20 mouse cellular contexts compared by ENCODE assay signal in the genomic region with DNA sequence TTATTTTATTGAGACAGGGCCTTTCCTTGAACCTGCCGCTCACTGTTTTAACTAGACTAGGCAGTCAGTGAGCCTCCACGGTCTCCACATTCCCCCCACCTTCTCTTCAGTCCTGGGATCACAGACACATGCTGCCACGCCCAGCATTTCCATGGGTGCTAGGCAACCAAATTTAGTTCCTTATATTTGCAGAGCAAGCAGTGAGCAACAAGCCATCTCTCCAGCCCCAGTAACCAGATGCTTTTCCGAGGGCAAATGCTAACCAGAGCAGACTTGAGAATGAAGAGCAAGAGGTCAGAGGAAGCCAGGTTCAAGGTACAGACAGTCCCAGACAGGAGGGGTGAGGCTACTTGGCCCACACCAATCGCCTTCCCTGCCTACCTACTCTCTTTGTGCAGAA. TPM values are rescaled to one million over a fixed set of nuclear protein-coding genes. Genes with fewer than 3 reads are reported as not detected.
DNase-seq lines count a peak whose midpoint lies in the region; ATAC-seq lines count a peak whose summit lies in the region.
"Had no signal": no experiment of that assay in that cellular context is flagged by ENCODE, and none has a peak within 500 bp of the region (broad histone marks: within the 10 kb centered on the region; RNA-seq: fewer than 3 reads in every experiment).

No protein-coding gene starts in this region.

- no peaks in the 10 kb centered on the region for H3K27me3 ChIP-seq in heart, embryonic 12.5 days (replicated peaks)
- H3K27me3 ChIP-seq in midbrain, embryonic 14.5 days (ENCODE audit: control insufficient read depth, insufficient read depth, low read length) = no peaks in the 10 kb centered on the region
- H3K27me3 ChIP-seq: embryonic facial prominence, embryonic 12.5 days; heart, embryonic 13.5 days; lung, embryonic 15.5 days had no signal

- H3K4me2 ChIP-seq in heart, embryonic 12.5 days = no peak overlapping the region
- H3K4me2 ChIP-seq in midbrain, embryonic 14.5 days (ENCODE audit: low read length) = no peak overlapping the region
- H3K4me2 ChIP-seq: embryonic facial prominence, embryonic 12.5 days; heart, embryonic 13.5 days; lung, embryonic 15.5 days had no signal

- H3K27ac ChIP-seq in heart, embryonic 12.5 days (ENCODE audit: poor library complexity, severe bottlenecking) = no peak overlapping the region
- H3K27ac ChIP-seq in midbrain, embryonic 14.5 days (replicated peaks; ENCODE audit: low read depth, low read length) = no peak overlapping the region
- H3K27ac ChIP-seq: embryonic facial prominence, embryonic 12.5 days; heart, embryonic 13.5 days; hindbrain, postnatal 0 days; lung, embryonic 15.5 days had no signal

- no peak for ATAC-seq in heart, embryonic 12.5 days (ENCODE audit: insufficient number of reproducible peaks, low FRiP score)
- ATAC-seq in midbrain, embryonic 14.5 days (ENCODE audit: low FRiP score, low TSS enrichment) = no peak
- ATAC-seq: hindbrain, postnatal 0 days had no signal

- WGBS in heart, embryonic 12.5 days = 73% methylated on average over 5 of the region's 5 CpGs
- 76% methylated on average over 5 of the region's 5 CpGs for WGBS in midbrain, embryonic 14.5 days

- 0 out of 2 replicates have a peak overlapping the region, but pooled peaks have one; percentile 36 for H3K9ac ChIP-seq in heart, embryonic 12.5 days
- H3K9ac ChIP-seq in midbrain, embryonic 14.5 days (replicated peaks; ENCODE audit: low read length) = no peak overlapping the region
- H3K9ac ChIP-seq: embryonic facial prominence, embryonic 12.5 days; heart, embryonic 13.5 days; lung, embryonic 15.5 days had no signal

- no peak overlapping the region for H3K4me3 ChIP-seq in heart, embryonic 12.5 days
- H3K4me3 ChIP-seq in midbrain, embryonic 14.5 days (replicated peaks; ENCODE audit: low read depth, low read length) = no peak overlapping the region
- H3K4me3 ChIP-seq: embryonic facial prominence, embryonic 12.5 days; heart, embryonic 13.5 days; lung, embryonic 15.5 days; megakaryocyte, embryonic 14.5 days had no signal

- no peaks in the 10 kb centered on the region for H3K9me3 ChIP-seq in heart, embryonic 12.5 days (replicated peaks)
- H3K9me3 ChIP-seq in midbrain, embryonic 14.5 days (ENCODE audit: control insufficient read depth, low read length) = no peaks in the 10 kb centered on the region
- H3K9me3 ChIP-seq: embryonic facial prominence, embryonic 12.5 days; lung, embryonic 15.5 days had no signal

- no peak for DNase-seq in heart, adult 18-20 months
- DNase-seq in MEL-GATA-1-ER (ENCODE audit: extremely low read depth, low read depth) (peak; percentile 32), ZHBTc4 (ENCODE audit: low read depth, low spot score) (peak; percentile 39)
- DNase-seq in kidney, postnatal 10 days = peak; percentile 27
- DNase-seq in midbrain, embryonic 14.5 days = no peak
- DNase-seq in spleen, adult 12 weeks (ENCODE audit: low spot score) = no peak
- DNase-seq in c-Kit-positive CD71-positive TER-119-positive erythroid progenitor cells, embryonic 14.5 days (ENCODE audit: low spot score) = no peak
- DNase-seq: adrenal gland, adult 8-10 months; cerebellum, adult 18-20 months; gastrocnemius, postnatal 14 days; heart, postnatal 36 days; left cerebral cortex, postnatal 4 days; right cerebral cortex, postnatal 14 days; thymus, postnatal 4 days had no signal

- H3K36me3 ChIP-seq in heart, embryonic 12.5 days = no peaks in the 10 kb centered on the region
- H3K36me3 ChIP-seq in midbrain, embryonic 14.5 days (ENCODE audit: control insufficient read depth, insufficient read depth, low read length) = no peaks in the 10 kb centered on the region
- H3K36me3 ChIP-seq: embryonic facial prominence, embryonic 12.5 days; heart, embryonic 13.5 days; lung, embryonic 15.5 days had no signal

- H3K4me1 ChIP-seq in heart, embryonic 12.5 days (replicated peaks) = no peaks in the 10 kb centered on the region
- H3K4me1 ChIP-seq in midbrain, embryonic 14.5 days (ENCODE audit: control insufficient read depth, insufficient read depth, low read length) = no peaks in the 10 kb centered on the region
- H3K4me1 ChIP-seq: embryonic facial prominence, embryonic 12.5 days; heart, embryonic 13.5 days; megakaryocyte, embryonic 14.5 days had no signal

RNA-seq across cellular contexts. Expression of a gene that starts 24.2 kb away (rescaled TPM):
- 58.4 and 61.0 TPM in 2 replicates for polyA plus RNA-seq in heart, embryonic 12.5 days (2016; fragmentation: Nextera tagmentation; extraction: Ambion mirVana)
- total RNA-seq in heart, adult 18-20 months (2021) = 10 to 100 TPM; 12.0 to 13.0 TPM
- 50.9 and 83.9 TPM in 2 replicates for polyA plus RNA-seq in midbrain, embryonic 14.5 days (2014; fragmentation: Nextera tagmentation; extraction: Ambion mirVana)

Comparison
In these comparisons a context has a peak if more than half of its experiments do, and no peak if none do; other contexts are left out.
1. DNase-seq: peak in MEL-GATA-1-ER (single experiment), ZHBTc4 (single experiment) and kidney, postnatal 10 days (single experiment); none in heart, adult 18-20 months (0 of 2), midbrain, embryonic 14.5 days (single experiment), spleen, adult 12 weeks (single experiment) and c-Kit-positive CD71-positive TER-119-positive erythroid progenitor cells, embryonic 14.5 days (single experiment).